Mouse (Mus musculus) adipocyte (in vitro differentiated cells): ENCODE results near the gene Slc10a7.
A peak's percentile ranks its signal among the peaks of the same experiment; 100 is the strongest.
"Not testable (repeated sequence)": the region's sequence is repeated elsewhere in the genome, so short reads cannot be mapped to it uniquely, and the experiment has no call there.

ENCODE experiments used
- DNase-seq: peaks from one replicate; pipeline ENCODE4 v3.0.0-alpha.2; 2016; ENCODE audit warnings: low spot score

Slc10a7 gene

DNA sequence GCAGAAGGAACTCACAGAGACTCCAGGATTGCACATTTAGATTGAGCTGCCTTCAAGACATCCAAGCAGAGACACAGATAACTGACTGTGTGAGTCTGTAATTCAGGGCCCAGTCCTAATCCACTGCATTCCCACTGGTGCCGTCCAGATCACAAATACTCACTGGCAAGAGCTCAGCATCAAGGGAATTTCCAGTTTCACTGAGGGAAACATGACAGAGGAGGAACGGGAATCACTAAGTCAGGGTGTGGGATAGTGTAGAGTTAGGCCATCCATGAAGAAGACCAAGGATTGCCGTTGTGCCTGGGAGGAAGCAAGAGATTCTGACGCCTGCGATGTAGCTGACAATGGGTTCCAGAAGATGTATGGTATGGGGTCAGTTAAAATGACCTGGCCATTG lies 159.1 kb downstream of the Slc10a7 start:
- no peak for DNase-seq

GRCm38 (mm10) chr8:78670241-78670640 lies 161.1 kb downstream of the Slc10a7 start:
- DNase-seq: no peak

GRCm38 (mm10) chr8:78678541-78679219 lies 169.5 kb downstream of the Slc10a7 start:
- no peak for DNase-seq

GRCm38 (mm10) chr8:78690795-78691194 lies 181.6 kb downstream of the Slc10a7 start:
- DNase-seq: no peak

GRCm38 (mm10) chr8:78698331-78698741 lies 189.2 kb downstream of the Slc10a7 start:
- DNase-seq: no peak

DNA sequence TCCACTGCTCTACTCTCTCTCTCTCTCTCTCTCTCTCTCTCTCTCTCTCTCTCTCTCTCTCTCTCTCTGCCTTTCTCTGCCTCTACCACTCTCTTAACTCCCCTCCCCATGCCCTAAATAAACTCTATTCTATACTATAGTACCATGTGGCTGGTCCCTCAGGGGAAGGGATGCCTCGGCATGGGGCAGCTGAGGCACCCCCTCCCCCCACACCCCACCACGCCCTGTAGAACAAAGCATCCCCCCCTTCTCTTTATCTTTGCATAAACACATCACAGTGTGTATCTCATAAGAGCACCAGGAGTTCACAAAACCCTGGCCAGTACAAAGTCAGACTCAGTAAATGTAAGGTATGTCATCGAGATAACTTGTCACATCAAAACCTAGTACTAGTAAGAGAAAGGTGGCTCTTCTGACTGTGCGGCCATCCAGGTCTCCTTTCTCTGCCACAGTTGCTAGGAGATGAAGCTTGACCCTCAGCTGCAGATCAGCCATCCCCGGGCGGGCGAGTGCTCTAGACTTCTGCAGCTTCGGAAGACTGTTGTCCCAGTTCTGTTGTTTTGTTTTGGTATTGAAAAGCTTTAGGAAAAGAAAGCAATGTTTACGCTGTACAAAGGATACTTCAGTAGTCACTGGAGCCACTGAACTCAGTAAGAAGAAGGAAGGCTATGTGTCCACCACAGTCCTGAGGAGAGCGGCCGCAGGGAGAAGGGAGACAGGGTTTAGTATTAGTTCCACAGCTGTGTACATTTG lies 194.1 kb downstream of the Slc10a7 start:
- no peak for DNase-seq

DNA sequence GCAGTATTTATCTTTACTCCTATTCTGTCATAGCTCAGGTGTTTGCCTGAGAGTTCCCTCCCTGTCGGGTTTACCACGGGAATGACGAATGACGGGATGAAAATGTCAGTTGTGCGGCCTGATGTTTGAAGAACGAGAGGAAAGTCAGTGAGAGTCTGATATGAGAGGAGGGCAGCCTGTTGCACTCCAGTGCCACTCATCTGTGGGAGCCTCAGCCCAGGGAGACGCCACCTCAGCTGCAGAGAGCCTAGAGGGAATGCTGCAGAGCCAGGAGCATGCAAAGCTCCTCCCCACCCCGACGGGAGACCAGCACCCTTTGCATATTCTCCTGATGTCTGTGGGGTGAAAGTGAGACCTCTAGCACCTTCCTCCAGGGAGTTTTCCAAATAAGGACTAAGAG lies 196.8 kb downstream of the Slc10a7 start:
- DNase-seq: no peak

GRCm38 (mm10) chr8:78709948-78710644 lies 200.9 kb downstream of the Slc10a7 start:
- DNase-seq: no peak

- DNase-seq: no peak
Observed at GRCm38 (mm10) chr8:78710961-78711360, 201.8 kb downstream of the Slc10a7 start.

- DNase-seq: no peak
Observed at GRCm38 (mm10) chr8:78714880-78715279, 205.7 kb downstream of the Slc10a7 start.

DNA sequence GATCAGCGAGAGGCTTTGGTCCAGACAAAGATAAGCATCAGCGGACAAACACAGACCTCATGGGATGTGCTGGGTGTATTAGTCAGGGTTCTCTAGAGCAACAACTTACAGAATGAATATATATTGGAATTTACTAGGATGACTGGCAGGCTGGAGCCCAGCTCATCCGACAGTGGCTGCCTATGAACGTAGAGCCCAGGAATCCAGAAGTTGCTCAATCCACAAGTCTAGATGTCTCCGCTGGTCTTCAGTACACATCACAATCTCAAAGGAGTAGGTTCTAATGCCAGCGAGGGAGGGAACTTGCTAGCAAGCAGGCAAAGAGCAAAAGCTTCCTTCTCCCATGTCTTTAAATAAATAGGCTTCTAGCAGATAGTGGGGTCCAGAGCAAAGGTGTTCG lies 207.4 kb downstream of the Slc10a7 start:
- no peak for DNase-seq

DNA sequence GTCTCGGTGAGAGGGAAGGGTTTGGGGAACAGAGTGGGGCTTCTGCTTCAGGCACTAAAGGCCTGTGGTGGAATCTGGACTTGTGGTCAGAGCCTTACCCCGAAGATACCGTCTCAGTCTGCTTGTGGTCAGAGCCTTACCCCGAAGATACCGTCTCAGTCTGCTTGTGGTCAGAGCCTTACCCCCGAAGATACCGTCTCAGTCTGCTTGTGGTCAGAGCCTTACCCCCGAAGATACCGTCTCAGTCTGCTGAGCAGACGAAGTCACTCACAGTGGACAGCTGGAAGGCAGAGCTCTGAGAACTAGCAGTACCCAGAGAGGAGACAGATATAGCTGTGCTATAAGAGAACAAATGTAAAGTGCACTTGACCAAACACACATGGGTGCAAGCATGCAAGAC lies 208.0 kb downstream of the Slc10a7 start:
- not testable (repeated sequence) for DNase-seq

- no peak for DNase-seq
Observed at GRCm38 (mm10) chr8:78719279-78720040, 210.3 kb downstream of the Slc10a7 start.

GRCm38 (mm10) chr8:78720041-78720414 lies 210.9 kb downstream of the Slc10a7 start:
- DNase-seq: no peak

GRCm38 (mm10) chr8:78721576-78721975 lies 212.4 kb downstream of the Slc10a7 start:
- no peak for DNase-seq

GRCm38 (mm10) chr8:78722201-78722600 lies 213.1 kb downstream of the Slc10a7 start:
- DNase-seq: no peak

- DNase-seq: no peak
Observed at GRCm38 (mm10) chr8:78724832-78725231, 215.7 kb downstream of the Slc10a7 start.

- DNase-seq: no peak
Observed at GRCm38 (mm10) chr8:78728240-78728639, 219.1 kb downstream of the Slc10a7 start.

DNA sequence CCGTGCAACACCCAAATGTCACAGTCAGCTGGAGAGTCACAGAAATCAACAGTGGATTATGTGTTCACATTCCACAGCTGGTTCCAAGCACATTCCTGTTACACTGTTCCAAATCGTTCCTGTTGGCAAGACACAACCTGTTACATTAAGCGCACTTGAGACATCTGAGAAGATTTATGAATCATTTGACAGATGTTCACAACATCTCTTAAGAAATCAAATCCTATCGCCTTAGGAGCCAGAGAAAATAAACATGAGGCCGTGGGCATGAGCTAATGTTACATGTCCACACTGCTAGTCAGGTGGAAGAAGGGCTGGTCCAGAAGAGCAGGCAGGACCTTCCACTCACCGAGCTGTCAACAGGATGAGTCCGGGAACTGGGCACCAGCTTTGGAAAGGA lies 223.3 kb downstream of the Slc10a7 start:
- DNase-seq: peak; percentile 50

DNA sequence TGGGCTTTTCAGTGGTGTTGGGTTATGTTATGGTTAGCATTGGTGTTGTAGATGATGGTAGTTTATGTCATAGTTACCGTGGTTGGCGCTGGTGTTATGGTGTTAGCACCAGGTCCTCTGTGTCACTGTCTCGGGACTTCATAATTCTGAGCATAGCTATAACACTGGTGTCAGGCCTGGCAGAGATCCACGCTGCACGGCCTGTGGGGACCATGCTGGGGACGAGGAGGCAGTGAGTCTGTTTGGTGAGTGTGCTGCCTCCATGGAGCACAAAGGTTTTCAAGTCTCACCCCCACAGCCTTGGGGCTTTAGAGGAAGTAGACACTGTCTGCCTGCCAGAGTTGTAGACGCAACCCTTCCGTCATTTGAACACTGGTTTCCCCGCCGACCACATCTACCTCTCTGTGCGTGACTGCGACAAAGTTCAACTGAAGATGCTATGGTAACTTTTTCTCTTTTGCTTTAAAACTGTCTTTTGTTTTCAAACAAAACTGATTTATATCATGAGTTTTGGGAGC lies 223.9 kb downstream of the Slc10a7 start:
- no peak for DNase-seq

- no peak for DNase-seq
Observed at GRCm38 (mm10) chr8:78734721-78735517, 225.8 kb downstream of the Slc10a7 start.
